Mouse (Mus musculus): ENCODE data around the gene Noc3l. TPM values are rescaled to one million over a fixed set of nuclear protein-coding genes. Genes with fewer than 3 reads are reported as not detected.

The Noc3l gene
- polyA plus RNA-seq, 1 experiment from 2014 or later, result 10.3 TPM

GRCm38 (mm10) chr19:38818191-38818590 is 846 bp downstream of the Noc3l start:
- Histone ChIP-seq H3K4me2 (replicated peaks) (peak overlapping the region; percentile 75), H3K4me3 (peak overlapping the region; percentile 76), H3K9ac (peak overlapping the region; percentile 72), H3K9me3 (no peaks in the 10 kb centered on the region), H3K36me3 (peaks cover 25% of the 10 kb centered on the region), H3K27me3 (no peaks in the 10 kb centered on the region), H3K27ac (no peak overlapping the region), H3K4me1 (peaks cover 11% of the 10 kb centered on the region; the same call in 1 of the 2 replicates)
- 38% methylated on average over 8 of the region's 8 CpGs for WGBS
- ATAC-seq (ENCODE audit: insufficient number of reproducible peaks, insufficient read depth, low FRiP score, low TSS enrichment), result no peak

GRCm38 (mm10) chr19:38798801-38799200 is 20.2 kb downstream of the Noc3l start:
- ATAC-seq (ENCODE audit: insufficient number of reproducible peaks, insufficient read depth, low FRiP score, low TSS enrichment), result no peak
- WGBS, result 92% methylated on average over 6 of the region's 6 CpGs
- Histone ChIP-seq H3K36me3 (peaks cover 69% of the 10 kb centered on the region), H3K4me3 (no peak overlapping the region), H3K27me3 (no peaks in the 10 kb centered on the region), H3K9ac (no peak overlapping the region), H3K4me2 (replicated peaks) (no peak overlapping the region), H3K4me1 (no peaks in the 10 kb centered on the region), H3K9me3 (no peaks in the 10 kb centered on the region), H3K27ac (no peak overlapping the region)

GRCm38 (mm10) chr19:38798291-38798690 is 20.7 kb downstream of the Noc3l start:
- Histone ChIP-seq H3K4me2 (replicated peaks) (no peak overlapping the region), H3K27me3 (no peaks in the 10 kb centered on the region), H3K9ac (no peak overlapping the region), H3K4me3 (no peak overlapping the region), H3K4me1 (no peaks in the 10 kb centered on the region), H3K36me3 (peaks cover 69% of the 10 kb centered on the region), H3K9me3 (no peaks in the 10 kb centered on the region), H3K27ac (no peak overlapping the region)
- whole genome bisulfite sequencing, result 96% methylated on average over 1 of the region's 1 CpGs
- no peak for ATAC-seq (ENCODE audit: insufficient number of reproducible peaks, insufficient read depth, low FRiP score, low TSS enrichment)

- no peak overlapping the region for H3K4me2 ChIP-seq (replicated peaks)
- no peaks in the 10 kb centered on the region for H3K4me1 ChIP-seq
- peaks cover 66% of the 10 kb centered on the region for H3K36me3 ChIP-seq
- WGBS, result 83% methylated on average over 5 of the region's 5 CpGs
- H3K9me3 ChIP-seq, result no peaks in the 10 kb centered on the region
- H3K4me3 ChIP-seq, result no peak overlapping the region
- no peak for ATAC-seq (ENCODE audit: insufficient number of reproducible peaks, insufficient read depth, low FRiP score, low TSS enrichment)
- no peak overlapping the region for H3K27ac ChIP-seq
- no peaks in the 10 kb centered on the region for H3K27me3 ChIP-seq
- no peak overlapping the region for H3K9ac ChIP-seq
Measured at GRCm38 (mm10) chr19:38796546-38796945, 22.5 kb downstream of the Noc3l start.

GRCm38 (mm10) chr19:38793563-38794045 is 25.4 kb downstream of the Noc3l start:
- ATAC-seq (ENCODE audit: insufficient number of reproducible peaks, insufficient read depth, low FRiP score, low TSS enrichment), result no peak
- Histone ChIP-seq H3K9me3 (no peaks in the 10 kb centered on the region), H3K27ac (no peak overlapping the region), H3K27me3 (no peaks in the 10 kb centered on the region), H3K9ac (no peak overlapping the region), H3K36me3 (peaks cover 82% of the 10 kb centered on the region), H3K4me3 (no peak overlapping the region), H3K4me1 (no peaks in the 10 kb centered on the region), H3K4me2 (replicated peaks) (no peak overlapping the region)
- 94% methylated on average over 7 of the region's 7 CpGs for WGBS

- H3K9me3 ChIP-seq, result no peaks in the 10 kb centered on the region
- no peaks in the 10 kb centered on the region for H3K4me1 ChIP-seq
- no peak overlapping the region for H3K9ac ChIP-seq
- peaks cover 39% of the 10 kb centered on the region for H3K36me3 ChIP-seq
- H3K4me2 ChIP-seq (replicated peaks), result no peak overlapping the region
- H3K27me3 ChIP-seq, result no peaks in the 10 kb centered on the region
- no peak overlapping the region for H3K27ac ChIP-seq
- WGBS, result 89% methylated on average over 6 of the region's 6 CpGs
- ATAC-seq (ENCODE audit: insufficient number of reproducible peaks, insufficient read depth, low FRiP score, low TSS enrichment), result no peak
- no peak overlapping the region for H3K4me3 ChIP-seq
Measured at GRCm38 (mm10) chr19:38787756-38788155, 31.3 kb downstream of the Noc3l start.

- no peaks in the 10 kb centered on the region for H3K9me3 ChIP-seq
- peaks cover 4% of the 10 kb centered on the region for H3K36me3 ChIP-seq
- H3K9ac ChIP-seq, result no peak overlapping the region
- ATAC-seq (ENCODE audit: insufficient number of reproducible peaks, insufficient read depth, low FRiP score, low TSS enrichment), result no peak
- no peaks in the 10 kb centered on the region for H3K4me1 ChIP-seq
- H3K27me3 ChIP-seq, result no peaks in the 10 kb centered on the region
- H3K27ac ChIP-seq, result no peak overlapping the region
- H3K4me2 ChIP-seq (replicated peaks), result no peak overlapping the region
- H3K4me3 ChIP-seq, result no peak overlapping the region
- 84% methylated on average over 9 of the region's 9 CpGs for WGBS
Measured at GRCm38 (mm10) chr19:38783542-38783941, 35.5 kb downstream of the Noc3l start.

GRCm38 (mm10) chr19:38778805-38779204 is 40.2 kb downstream of the Noc3l start:
- Histone ChIP-seq H3K9ac (no peak overlapping the region), H3K27me3 (no peaks in the 10 kb centered on the region), H3K9me3 (no peaks in the 10 kb centered on the region), H3K4me2 (replicated peaks) (no peak overlapping the region), H3K36me3 (no peaks in the 10 kb centered on the region), H3K4me3 (no peak overlapping the region), H3K27ac (no peak overlapping the region), H3K4me1 (no peaks in the 10 kb centered on the region)
- 78% methylated on average over 2 of the region's 2 CpGs for WGBS
- ATAC-seq (ENCODE audit: insufficient number of reproducible peaks, insufficient read depth, low FRiP score, low TSS enrichment), result no peak

GRCm38 (mm10) chr19:38775548-38775947 is 43.5 kb downstream of the Noc3l start:
- 50% methylated on average over 4 of the region's 4 CpGs for WGBS
- Histone ChIP-seq H3K4me3 (no peak overlapping the region), H3K36me3 (no peaks in the 10 kb centered on the region)

GRCm38 (mm10) chr19:38766306-38766705 is 52.7 kb downstream of the Noc3l start:
- H3K9me3 ChIP-seq, result no peaks in the 10 kb centered on the region
- 70% methylated on average over 2 of the region's 2 CpGs for WGBS
- H3K27ac ChIP-seq, result no peak overlapping the region
- no peak for ATAC-seq (ENCODE audit: insufficient number of reproducible peaks, insufficient read depth, low FRiP score, low TSS enrichment)
- H3K27me3 ChIP-seq, result no peaks in the 10 kb centered on the region
- no peak overlapping the region for H3K4me3 ChIP-seq
- no peaks in the 10 kb centered on the region for H3K36me3 ChIP-seq
- H3K4me1 ChIP-seq, result no peaks in the 10 kb centered on the region
- no peak overlapping the region for H3K4me2 ChIP-seq (replicated peaks)
- H3K9ac ChIP-seq, result no peak overlapping the region

More at GRCm38 (mm10) chr19:38775548-38775947, 43.5 kb downstream of the Noc3l start:
- H3K4me2 ChIP-seq (replicated peaks), result no peak overlapping the region
- H3K27me3 ChIP-seq, result no peaks in the 10 kb centered on the region
- no peak for ATAC-seq (ENCODE audit: insufficient number of reproducible peaks, insufficient read depth, low FRiP score, low TSS enrichment)
- no peaks in the 10 kb centered on the region for H3K4me1 ChIP-seq
- H3K9ac ChIP-seq, result no peak overlapping the region
- no peak overlapping the region for H3K27ac ChIP-seq
- H3K9me3 ChIP-seq, result no peaks in the 10 kb centered on the region

GRCm38 (mm10) chr19:38760441-38760840 is 58.6 kb downstream of the Noc3l start:
- no peak overlapping the region for H3K9ac ChIP-seq
- no peak overlapping the region for H3K4me3 ChIP-seq
- ATAC-seq (ENCODE audit: insufficient number of reproducible peaks, insufficient read depth, low FRiP score, low TSS enrichment), result no peak
- H3K9me3 ChIP-seq, result no peaks in the 10 kb centered on the region
- H3K36me3 ChIP-seq, result no peaks in the 10 kb centered on the region
- no peaks in the 10 kb centered on the region for H3K27me3 ChIP-seq
- 75% methylated on average over 3 of the region's 3 CpGs for WGBS
- H3K27ac ChIP-seq, result no peak overlapping the region
- H3K4me1 ChIP-seq, result 0 out of 2 replicates have a peak, but pooled peaks cover 3% of the 10 kb centered on the region
- H3K4me2 ChIP-seq (replicated peaks), result no peak overlapping the region

GRCm38 (mm10) chr19:38758685-38759472 is 60.2 kb downstream of the Noc3l start:
- no peaks in the 10 kb centered on the region for H3K27me3 ChIP-seq
- no peaks in the 10 kb centered on the region for H3K36me3 ChIP-seq
- H3K9ac ChIP-seq, result no peak overlapping the region
- no peak overlapping the region for H3K4me3 ChIP-seq
- no peaks in the 10 kb centered on the region for H3K9me3 ChIP-seq
- no peak overlapping the region for H3K4me2 ChIP-seq (replicated peaks)
- H3K4me1 ChIP-seq, result 0 out of 2 replicates have a peak, but pooled peaks cover 3% of the 10 kb centered on the region
- H3K27ac ChIP-seq, result no peak overlapping the region
- ATAC-seq (ENCODE audit: insufficient number of reproducible peaks, insufficient read depth, low FRiP score, low TSS enrichment), result no peak
- WGBS, result 64% methylated on average over 7 of the region's 7 CpGs

All from embryonic facial prominence, embryonic 12.5 days (tissue).